Mouse (Mus musculus): ENCODE results near the gene Ereg. TPM values are rescaled to one million over a fixed set of nuclear protein-coding genes. Genes with fewer than 3 reads are reported as not detected.

Ereg gene
- total and polyA plus RNA-seq, 3 experiments, result 0.04 to 0.08 (median 0.07) TPM

- Histone ChIP-seq H3K36me3 (ENCODE audit: control insufficient read depth, insufficient read depth, low read length) (no peaks in the 10 kb centered on the region), H3K27me3 (ENCODE audit: control insufficient read depth, insufficient read depth, low read length) (no peaks in the 10 kb centered on the region), H3K4me1 (ENCODE audit: control insufficient read depth, insufficient read depth, low read length) (no peaks in the 10 kb centered on the region), H3K27ac (no peak overlapping the region), H3K4me3 (no peak overlapping the region), H3K79me2 (replicated peaks; ENCODE audit: control insufficient read depth, insufficient read depth, low read length) (no peaks in the 10 kb centered on the region), H3K9ac (ENCODE audit: low read depth, low read length) (no peak overlapping the region)
- WGBS, result 73% methylated on average over 8 of the region's 8 CpGs
- DNase-seq, result no peak
- intact Hi-C loops (cut with DNase I), result no loop called here
- no peak for TF ChIP-seq POLR2A (IDR thresholded peaks at IDR 0.05; ENCODE audit: insufficient read depth, low read depth, low read length)
Measured at GRCm38 (mm10) chr5:91111019-91111418, 36.6 kb downstream of the Ereg start.

DNA sequence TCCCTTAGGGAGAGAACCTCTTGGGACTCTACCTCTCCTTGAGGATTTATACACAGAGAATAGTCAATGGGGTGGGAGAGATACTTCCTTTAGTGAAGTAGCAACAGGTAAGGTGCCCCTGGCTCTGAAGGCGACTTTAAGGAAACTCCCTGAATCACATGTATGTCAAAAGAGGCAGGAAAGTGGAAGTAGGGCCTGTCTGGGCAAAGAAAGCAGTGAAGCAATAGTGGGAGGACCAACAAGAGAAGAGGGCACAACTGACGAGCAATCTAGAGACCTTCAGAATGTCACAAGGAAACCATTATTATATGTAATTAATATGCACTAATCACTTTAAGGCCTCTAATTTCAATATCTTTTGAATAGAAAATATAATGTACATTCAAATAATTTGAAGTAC is 39.5 kb downstream of the Ereg start:
- Histone ChIP-seq H3K9ac (ENCODE audit: low read depth, low read length) (no peak overlapping the region), H3K27me3 (ENCODE audit: control insufficient read depth, insufficient read depth, low read length) (no peaks in the 10 kb centered on the region), H3K4me1 (ENCODE audit: control insufficient read depth, insufficient read depth, low read length) (no peaks in the 10 kb centered on the region), H3K27ac (no peak overlapping the region), H3K4me3 (no peak overlapping the region), H3K79me2 (replicated peaks; ENCODE audit: control insufficient read depth, insufficient read depth, low read length) (no peaks in the 10 kb centered on the region), H3K36me3 (ENCODE audit: control insufficient read depth, insufficient read depth, low read length) (no peaks in the 10 kb centered on the region)
- DNase-seq, result no peak
- TF ChIP-seq POLR2A (IDR thresholded peaks at IDR 0.05; ENCODE audit: insufficient read depth, low read depth, low read length) (no peak), CTCF (IDR thresholded peaks at IDR 0.05) (no peak), EP300 (IDR thresholded peaks at IDR 0.05; ENCODE audit: insufficient read depth, low read depth, low read length) (no peak)
- 83% methylated on average over 2 of the region's 2 CpGs for WGBS
- intact Hi-C loops (cut with DNase I), result no loop called here

DNA sequence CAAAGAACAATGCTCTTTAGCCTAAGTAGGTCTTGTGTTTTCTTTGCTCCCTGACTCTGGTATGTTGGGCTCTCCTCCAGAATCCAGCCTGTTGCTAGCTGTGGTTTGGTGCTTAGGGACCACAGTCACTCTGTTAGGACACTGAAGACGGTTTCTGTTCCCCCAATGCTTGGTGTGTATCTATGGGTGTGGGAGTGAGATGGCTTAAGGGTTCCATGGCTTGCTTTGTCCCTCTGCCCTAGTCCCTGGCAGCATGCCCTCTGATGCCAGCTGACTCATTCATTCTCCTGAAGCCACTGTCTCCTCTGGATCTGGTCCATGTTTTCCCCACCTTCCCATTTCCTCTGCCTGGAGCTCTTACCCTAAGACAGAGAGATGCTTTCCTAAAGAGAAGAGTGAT is 40.2 kb downstream of the Ereg start:
- no peak overlapping the region for H3K27ac ChIP-seq
- no peaks in the 10 kb centered on the region for H3K79me2 ChIP-seq (replicated peaks; ENCODE audit: control insufficient read depth, insufficient read depth, low read length)
- H3K4me3 ChIP-seq, result no peak overlapping the region
- intact Hi-C loops (cut with DNase I), result no loop called here
- TF ChIP-seq EP300 (IDR thresholded peaks at IDR 0.05; ENCODE audit: insufficient read depth, low read depth, low read length), result no peak
- TF ChIP-seq CTCF (IDR thresholded peaks at IDR 0.05), result no peak
- no peak for TF ChIP-seq POLR2A (IDR thresholded peaks at IDR 0.05; ENCODE audit: insufficient read depth, low read depth, low read length)
- no peaks in the 10 kb centered on the region for H3K27me3 ChIP-seq (ENCODE audit: control insufficient read depth, insufficient read depth, low read length)
- 71% methylated on average over 1 of the region's 1 CpGs for WGBS
- H3K9ac ChIP-seq (ENCODE audit: low read depth, low read length), result no peak overlapping the region
- no peak for DNase-seq
- no peaks in the 10 kb centered on the region for H3K4me1 ChIP-seq (ENCODE audit: control insufficient read depth, insufficient read depth, low read length)
- H3K36me3 ChIP-seq (ENCODE audit: control insufficient read depth, insufficient read depth, low read length), result no peaks in the 10 kb centered on the region

DNA sequence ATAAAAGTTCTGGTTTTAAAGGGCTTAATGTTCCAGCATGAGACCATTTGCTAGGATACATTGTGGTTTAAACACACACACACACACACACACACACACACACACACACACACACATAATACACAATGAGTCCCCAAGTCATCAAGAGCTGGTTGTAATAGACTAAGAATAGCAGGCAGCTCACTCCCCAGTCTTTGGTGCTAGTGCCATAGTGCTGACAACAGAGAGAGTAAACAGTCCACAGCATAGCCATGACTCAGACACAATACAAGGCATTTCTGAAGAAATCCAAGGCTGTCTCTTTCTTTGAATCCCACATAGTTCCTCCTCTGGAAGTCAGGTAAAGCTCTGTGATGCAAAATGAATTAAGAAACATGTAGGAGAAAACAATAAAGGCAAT is 44.2 kb downstream of the Ereg start:
- no peaks in the 10 kb centered on the region for H3K36me3 ChIP-seq (ENCODE audit: control insufficient read depth, insufficient read depth, low read length)
- H3K27ac ChIP-seq, result no peak overlapping the region
- no peak for DNase-seq
- H3K27me3 ChIP-seq (ENCODE audit: control insufficient read depth, insufficient read depth, low read length), result no peaks in the 10 kb centered on the region
- intact Hi-C loops (cut with DNase I), result no loop called here
- H3K4me3 ChIP-seq, result no peak overlapping the region
- no peak overlapping the region for H3K9ac ChIP-seq (ENCODE audit: low read depth, low read length)
- no peaks in the 10 kb centered on the region for H3K79me2 ChIP-seq (replicated peaks; ENCODE audit: control insufficient read depth, insufficient read depth, low read length)
- no peaks in the 10 kb centered on the region for H3K4me1 ChIP-seq (ENCODE audit: control insufficient read depth, insufficient read depth, low read length)
- TF ChIP-seq CTCF (IDR thresholded peaks at IDR 0.05) (no peak), POLR2A (IDR thresholded peaks at IDR 0.05; ENCODE audit: insufficient read depth, low read depth, low read length) (no peak)

GRCm38 (mm10) chr5:91123404-91123803 is 49.0 kb downstream of the Ereg start:
- H3K9ac ChIP-seq (ENCODE audit: low read depth, low read length), result no peak overlapping the region
- H3K4me1 ChIP-seq (ENCODE audit: control insufficient read depth, insufficient read depth, low read length), result no peaks in the 10 kb centered on the region
- H3K36me3 ChIP-seq (ENCODE audit: control insufficient read depth, insufficient read depth, low read length), result no peaks in the 10 kb centered on the region
- no peaks in the 10 kb centered on the region for H3K27me3 ChIP-seq (ENCODE audit: control insufficient read depth, insufficient read depth, low read length)
- H3K27ac ChIP-seq, result no peak overlapping the region
- DNase-seq, result no peak
- 62% methylated on average over 4 of the region's 4 CpGs for whole genome bisulfite sequencing
- no peaks in the 10 kb centered on the region for H3K79me2 ChIP-seq (replicated peaks; ENCODE audit: control insufficient read depth, insufficient read depth, low read length)
- intact Hi-C loops (cut with DNase I), result no loop called here
- no peak overlapping the region for H3K4me3 ChIP-seq
- TF ChIP-seq EP300 (IDR thresholded peaks at IDR 0.05; ENCODE audit: insufficient read depth, low read depth, low read length) (no peak), CTCF (IDR thresholded peaks at IDR 0.05) (no peak), POLR2A (IDR thresholded peaks at IDR 0.05; ENCODE audit: insufficient read depth, low read depth, low read length) (no peak)

- Histone ChIP-seq H3K4me3 (no peak overlapping the region), H3K79me2 (replicated peaks; ENCODE audit: control insufficient read depth, insufficient read depth, low read length) (no peaks in the 10 kb centered on the region), H3K27me3 (ENCODE audit: control insufficient read depth, insufficient read depth, low read length) (no peaks in the 10 kb centered on the region), H3K36me3 (ENCODE audit: control insufficient read depth, insufficient read depth, low read length) (no peaks in the 10 kb centered on the region), H3K9ac (ENCODE audit: low read depth, low read length) (no peak overlapping the region), H3K4me1 (ENCODE audit: control insufficient read depth, insufficient read depth, low read length) (no peaks in the 10 kb centered on the region), H3K27ac (no peak overlapping the region)
- 55% methylated on average over 2 of the region's 2 CpGs for WGBS
- intact Hi-C loops (cut with DNase I), result no loop called here
- no peak for DNase-seq
- TF ChIP-seq CTCF (IDR thresholded peaks at IDR 0.05) (no peak), POLR2A (IDR thresholded peaks at IDR 0.05; ENCODE audit: insufficient read depth, low read depth, low read length) (no peak), EP300 (IDR thresholded peaks at IDR 0.05; ENCODE audit: insufficient read depth, low read depth, low read length) (no peak)
Measured at GRCm38 (mm10) chr5:91124140-91124539, 49.7 kb downstream of the Ereg start.

All from heart, adult 2 months (tissue).